Mouse (Mus musculus) forebrain, embryonic 14.5 days (tissue): ENCODE results near the gene Acadvl. TPM values are rescaled to one million over a fixed set of nuclear protein-coding genes. Genes with fewer than 3 reads are reported as not detected.
A peak's percentile ranks its signal among the peaks of the same experiment; 100 is the strongest.

ENCODE experiments used
- ATAC-seq: fragments of 200-750 bp; cut with Nextera tagmentation; 2 replicates; pipeline ENCODE4 v1.8.0; 2017; ENCODE audit warnings: mild to moderate bottlenecking, moderate library complexity
- DNase-seq: peaks from one replicate; pipeline ENCODE4 v3.0.0-alpha.2; 2015; ENCODE audit warnings: low spot score
- H3K27ac ChIP-seq: fragments of 300-500 bp; sonication (generic); 2 replicates; pipeline ENCODE4 v1.5.1; 2014; ENCODE audit warnings: low read depth, mild to moderate bottlenecking, control low read depth, low read length, moderate library complexity
- H3K27me3 ChIP-seq: fragments of 300-500 bp; sonication (generic); replicated peaks from 2 replicates; pipeline ENCODE4 v1.6.1; 2014; ENCODE audit warnings: low read length, control low read depth, mixed read lengths; ENCODE audit not compliant: control insufficient read depth, insufficient read depth
- H3K36me3 ChIP-seq: fragments of 300-500 bp; sonication (generic); 2 replicates; pipeline ENCODE4 v1.6.1; 2014; ENCODE audit warnings: low read length, control low read depth; ENCODE audit not compliant: control insufficient read depth, insufficient read depth
- H3K4me1 ChIP-seq: fragments of 300-500 bp; sonication (generic); 2 replicates; pipeline ENCODE4 v1.6.1; 2014; ENCODE audit warnings: antibody characterized with exemption, low read length, control low read depth; ENCODE audit not compliant: control insufficient read depth, insufficient read depth
- H3K4me2 ChIP-seq: fragments of 300-500 bp; sonication (generic); 2 replicates; pipeline ENCODE4 v1.6.1; 2014; ENCODE audit warnings: mild to moderate bottlenecking, control low read depth, low read length
- H3K4me3 ChIP-seq: fragments of 300-500 bp; sonication (generic); 2 replicates; pipeline ENCODE4 v1.5.1; 2014; ENCODE audit warnings: low read depth, low read length, control low read depth
- H3K9ac ChIP-seq: fragments of 300-500 bp; sonication (generic); 2 replicates; pipeline ENCODE4 v1.6.1; 2014; ENCODE audit warnings: mild to moderate bottlenecking, low read length, control low read depth, moderate library complexity
- H3K9me3 ChIP-seq: fragments of 300-500 bp; sonication (generic); replicated peaks from 2 replicates; pipeline ENCODE4 v1.6.1; 2016; ENCODE audit warnings: low read length, control low read depth, mixed read lengths; ENCODE audit not compliant: control insufficient read depth
- WGBS: fragments of 180-500 bp; shearing (Covaris S2); extraction: QIAGEN DNeasy Blood & Tissue Kit; methylation state at CpG from one replicate; pipeline ENCODE4 v1.1.7; 2014; 5-methylcytosine and 5-hydroxymethylcytosine counted together
- polyA plus RNA-seq: library from polyadenylated mRNA; unstranded; fragments of >200 nt; fragmentation: Nextera tagmentation; extraction: Ambion mirVana; gene quantifications from 2 replicates; pipeline ENCODE4 v1.2.1, GENCODE M21; 2014

Acadvl gene
- polyA plus RNA-seq, 1 experiment from 2014 or later, result 53.3 TPM

- ATAC-seq (no peak), DNase-seq (no peak)
- Histone ChIP-seq H3K9ac (no peak overlapping the region), H3K27ac (no peak overlapping the region), H3K9me3 (no peaks in the 10 kb centered on the region), H3K4me1 (no peaks in the 10 kb centered on the region), H3K4me2 (no peak overlapping the region), H3K36me3 (peaks cover 67% of the 10 kb centered on the region), H3K4me3 (no peak overlapping the region), H3K27me3 (peaks cover 27% of the 10 kb centered on the region)
- WGBS, result 90% methylated on average over 6 of the region's 6 CpGs
These were observed 45.0 kb downstream of the Acadvl start for GRCm38 (mm10) chr11:69970222-69970621.

- Histone ChIP-seq H3K27me3 (peaks cover 41% of the 10 kb centered on the region), H3K4me3 (no peak overlapping the region), H3K4me1 (no peaks in the 10 kb centered on the region), H3K27ac (no peak overlapping the region), H3K9ac (no peak overlapping the region), H3K4me2 (no peak overlapping the region), H3K36me3 (peaks cover 53% of the 10 kb centered on the region), H3K9me3 (no peaks in the 10 kb centered on the region)
- 89% methylated on average over 4 of the region's 4 CpGs for WGBS
- DNase-seq, result no peak
- no peak for ATAC-seq
These were observed 46.4 kb downstream of the Acadvl start for GRCm38 (mm10) chr11:69968793-69969192.

- peak overlapping the region; percentile 33; the same call in 1 of the 2 replicates for H3K4me2 ChIP-seq
- DNase-seq (no peak), ATAC-seq (no peak)
- no peak overlapping the region for H3K27ac ChIP-seq
- H3K4me3 ChIP-seq, result peak overlapping the region; percentile 20; the same call in 1 of the 2 replicates
- WGBS, result 40% methylated on average over 17 of the region's 17 CpGs
- peaks cover 35% of the 10 kb centered on the region for H3K36me3 ChIP-seq
- no peaks in the 10 kb centered on the region for H3K4me1 ChIP-seq
- H3K27me3 ChIP-seq, result peaks cover 43% of the 10 kb centered on the region
- H3K9me3 ChIP-seq, result no peaks in the 10 kb centered on the region
- H3K9ac ChIP-seq, result peak overlapping the region; percentile 50; the same call in 1 of the 2 replicates
These were observed 48.2 kb downstream of the Acadvl start for GRCm38 (mm10) chr11:69966860-69967517.

GRCm38 (mm10) chr11:69966006-69966859 lies 49.0 kb downstream of the Acadvl start:
- Histone ChIP-seq H3K4me2 (peak overlapping the region; percentile 33; the same call in 1 of the 2 replicates), H3K27me3 (peaks cover 48% of the 10 kb centered on the region), H3K9me3 (no peaks in the 10 kb centered on the region), H3K4me1 (no peaks in the 10 kb centered on the region), H3K4me3 (peak overlapping the region; percentile 20), H3K36me3 (peaks cover 28% of the 10 kb centered on the region), H3K27ac (no peak overlapping the region), H3K9ac (peak overlapping the region; percentile 50; the same call in 1 of the 2 replicates)
- WGBS, result 1% methylated on average over 59 of the region's 59 CpGs
- DNase-seq, result no peak
- no peak for ATAC-seq

GRCm38 (mm10) chr11:69965271-69966005 lies 49.8 kb downstream of the Acadvl start:
- Histone ChIP-seq H3K9ac (peak overlapping the region; percentile 21; the same call in 1 of the 2 replicates), H3K36me3 (peaks cover 27% of the 10 kb centered on the region), H3K4me2 (0 out of 2 replicates have a peak overlapping the region, but pooled peaks have one; percentile 33), H3K27ac (no peak overlapping the region), H3K9me3 (no peaks in the 10 kb centered on the region), H3K27me3 (peaks cover 48% of the 10 kb centered on the region), H3K4me3 (no peak overlapping the region), H3K4me1 (no peaks in the 10 kb centered on the region)
- ATAC-seq (no peak), DNase-seq (no peak)
- WGBS, result 3% methylated on average over 46 of the region's 49 CpGs

- WGBS, result 11% methylated on average over 24 of the region's 24 CpGs
- Histone ChIP-seq H3K36me3 (peaks cover 20% of the 10 kb centered on the region), H3K4me3 (no peak within 1 kb of the TSS), H3K9ac (no peak within 1 kb of the TSS), H3K4me1 (no peaks in the 10 kb centered on the region), H3K4me2 (no peak within 1 kb of the TSS), H3K27ac (no peak within 1 kb of the TSS), H3K9me3 (no peaks in the 10 kb centered on the region), H3K27me3 (peaks cover 48% of the 10 kb centered on the region)
- DNase-seq, result no peak
- no peak for ATAC-seq
These were observed 50.5 kb downstream of the Acadvl start, which contains the start of gene Cldn7 for GRCm38 (mm10) chr11:69964650-69965270. Gene Cldn7, plus strand, starts transcription at chr11:69964779.

GRCm38 (mm10) chr11:69961841-69962240 lies 53.4 kb downstream of the Acadvl start:
- ATAC-seq (no peak), DNase-seq (no peak)
- no peak overlapping the region for H3K4me3 ChIP-seq
- H3K27ac ChIP-seq, result no peak overlapping the region
- no peaks in the 10 kb centered on the region for H3K36me3 ChIP-seq
- WGBS, result 50% methylated on average over 5 of the region's 5 CpGs
- H3K9me3 ChIP-seq, result no peaks in the 10 kb centered on the region
- H3K4me1 ChIP-seq, result no peaks in the 10 kb centered on the region
- H3K4me2 ChIP-seq, result no peak overlapping the region
- no peak overlapping the region for H3K9ac ChIP-seq
- H3K27me3 ChIP-seq, result peaks cover 37% of the 10 kb centered on the region

GRCm38 (mm10) chr11:69960616-69961015 lies 54.6 kb downstream of the Acadvl start:
- no peak for DNase-seq
- no peak overlapping the region for H3K27ac ChIP-seq
- no peak overlapping the region for H3K9ac ChIP-seq
- no peak overlapping the region for H3K4me2 ChIP-seq
- ATAC-seq, result no peak
- 27% methylated on average over 5 of the region's 5 CpGs for WGBS
- H3K27me3 ChIP-seq, result peaks cover 25% of the 10 kb centered on the region
- no peaks in the 10 kb centered on the region for H3K9me3 ChIP-seq
- H3K4me3 ChIP-seq, result no peak overlapping the region
- H3K4me1 ChIP-seq, result no peaks in the 10 kb centered on the region
- no peaks in the 10 kb centered on the region for H3K36me3 ChIP-seq
